Mouse (Mus musculus): Measurements from ENCODE around the gene Vmn1r11.

GRCm38 (mm10) chr6:57109154-57109553 is 24.1 kb upstream of the Vmn1r11 start, which contains the start of gene Vmn1r10:
- TF ChIP-seq CTCF (IDR thresholded peaks at IDR 0.05; ENCODE audit: low read depth, low read length) = no peak
- no peak for TF ChIP-seq POLR2A (IDR thresholded peaks at IDR 0.05; ENCODE audit: extremely low read depth, insufficient read depth, low read length)
